Mouse (Mus musculus): Measurements from ENCODE around the gene Zfr. TPM values are rescaled to one million over a fixed set of nuclear protein-coding genes. Genes with fewer than 3 reads are reported as not detected.

Zfr gene
- polyA plus RNA-seq, 2 experiments from 2014 or later: 189 to 227 TPM

GRCm38 (mm10) chr15:12217849-12218248 is 100.2 kb downstream of the Zfr start:
- peak; percentile 15 for ATAC-seq

GRCm38 (mm10) chr15:12218583-12219382 is 101.2 kb downstream of the Zfr start:
- ATAC-seq: no peak

DNA sequence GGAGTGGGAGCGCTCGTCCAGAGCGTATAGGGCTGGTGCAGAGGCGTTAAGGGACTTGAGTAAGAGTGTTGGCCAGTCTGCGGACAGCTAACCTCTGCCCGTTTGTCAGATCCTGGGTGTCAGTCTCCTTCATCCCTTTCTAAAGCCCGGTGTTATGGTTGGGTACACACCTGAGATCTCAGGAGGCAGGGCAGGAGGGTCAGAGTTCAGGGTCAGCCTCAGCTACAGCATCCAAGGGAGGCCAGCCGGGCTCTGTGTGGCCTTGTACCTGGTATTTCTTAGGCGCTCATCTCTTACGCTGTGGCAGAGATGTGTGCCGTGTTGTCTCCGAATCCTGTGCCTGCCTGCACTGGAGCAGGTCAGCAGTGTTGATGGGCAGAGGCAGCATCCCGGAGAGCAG is 103.5 kb downstream of the Zfr start:
- no peak for ATAC-seq

DNA sequence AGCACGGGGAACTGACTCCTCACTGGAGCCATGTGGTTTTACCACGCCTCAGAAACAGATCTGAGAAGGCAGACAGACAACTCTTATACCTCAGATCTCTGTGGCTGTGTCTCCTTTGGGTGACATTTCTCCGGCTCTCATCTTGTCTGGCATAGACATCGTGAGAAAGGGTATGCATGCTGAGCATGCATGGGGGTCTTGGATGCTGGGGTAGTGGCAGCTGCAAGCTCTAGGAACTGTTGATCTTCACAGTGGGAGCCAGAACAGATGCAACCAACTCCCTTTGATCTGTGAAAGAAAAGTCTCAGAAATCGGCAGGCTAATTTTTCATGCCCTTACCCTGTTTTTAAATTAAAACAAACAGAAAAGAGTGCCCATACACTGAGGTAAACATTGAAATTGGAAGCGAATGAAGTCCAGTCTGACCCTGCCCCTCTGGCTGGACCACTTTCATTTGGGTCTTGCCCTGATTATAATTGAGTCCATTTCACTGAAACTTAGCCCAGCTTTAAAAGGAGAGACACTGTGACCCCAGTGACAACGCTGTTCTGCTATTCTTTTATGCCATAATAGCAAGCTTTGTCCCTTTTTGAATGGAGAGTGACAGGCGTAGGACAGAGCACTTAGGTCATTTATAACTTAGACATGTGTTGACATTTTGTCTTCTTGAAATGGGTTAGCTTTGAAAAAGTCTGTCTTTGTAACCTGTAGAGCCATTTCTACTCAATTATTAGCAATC is 105.1 kb downstream of the Zfr start:
- no peak for ATAC-seq

DNA sequence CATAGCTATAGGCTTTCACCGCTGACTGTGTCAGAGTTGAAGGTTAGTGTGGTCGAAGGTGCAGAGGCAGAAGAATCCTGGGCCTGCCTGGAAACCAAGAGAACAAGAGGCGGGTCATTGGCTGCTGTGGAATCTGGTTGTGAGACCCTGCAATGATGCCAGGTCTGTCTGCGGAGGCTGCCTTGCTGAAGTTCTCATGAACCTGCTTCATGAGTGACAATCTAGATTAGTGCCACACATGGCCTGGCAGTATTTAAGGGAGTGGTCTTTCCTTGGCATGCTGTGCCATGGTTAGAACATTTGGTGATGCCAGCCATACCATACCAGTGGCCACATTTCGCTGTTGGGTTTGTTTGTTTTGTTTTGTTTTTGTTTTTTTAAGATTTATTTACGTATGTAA is 105.8 kb downstream of the Zfr start:
- ATAC-seq: no peak

GRCm38 (mm10) chr15:12224239-12224638 is 106.6 kb downstream of the Zfr start:
- ATAC-seq: no peak

DNA sequence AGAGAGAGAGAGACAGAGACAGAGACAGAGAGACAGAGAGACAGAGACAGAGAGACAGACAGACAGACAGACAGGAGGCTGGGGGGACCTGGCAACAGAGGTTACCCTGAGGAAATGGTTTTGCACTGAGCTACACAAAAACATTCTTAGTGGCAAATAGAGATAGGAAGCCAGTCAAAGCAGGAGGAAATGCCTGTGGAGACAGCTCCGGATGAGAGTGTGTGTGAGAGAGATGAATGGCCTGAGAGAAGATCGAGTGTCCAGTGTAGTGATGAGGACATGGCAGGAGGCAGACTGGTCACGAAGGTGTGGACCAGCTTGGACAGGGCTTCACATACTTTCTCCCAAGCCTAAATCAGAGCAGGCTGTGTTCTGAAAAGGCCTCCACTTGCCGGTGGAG is 107.4 kb downstream of the Zfr start:
- ATAC-seq: peak; percentile 31

DNA sequence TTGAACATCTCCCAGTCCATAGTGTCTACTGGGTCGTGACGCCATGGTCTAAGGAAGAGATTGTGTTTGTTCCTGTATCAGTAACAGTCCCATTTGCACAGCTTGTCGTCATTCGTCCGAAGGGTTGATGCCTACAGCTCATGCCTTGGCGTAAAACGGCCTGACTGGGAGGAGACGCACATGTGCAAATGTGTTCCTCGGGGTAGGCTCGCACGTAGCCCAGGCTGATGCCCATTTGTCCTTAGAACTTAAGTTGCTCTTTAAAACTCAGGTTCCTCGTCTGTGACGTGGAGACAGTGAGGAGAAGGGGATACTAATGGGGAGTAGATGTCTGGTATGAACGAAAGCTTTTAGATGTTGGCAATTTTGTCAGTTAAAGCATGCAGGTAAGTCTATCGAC is 109.3 kb downstream of the Zfr start:
- no peak for ATAC-seq

DNA sequence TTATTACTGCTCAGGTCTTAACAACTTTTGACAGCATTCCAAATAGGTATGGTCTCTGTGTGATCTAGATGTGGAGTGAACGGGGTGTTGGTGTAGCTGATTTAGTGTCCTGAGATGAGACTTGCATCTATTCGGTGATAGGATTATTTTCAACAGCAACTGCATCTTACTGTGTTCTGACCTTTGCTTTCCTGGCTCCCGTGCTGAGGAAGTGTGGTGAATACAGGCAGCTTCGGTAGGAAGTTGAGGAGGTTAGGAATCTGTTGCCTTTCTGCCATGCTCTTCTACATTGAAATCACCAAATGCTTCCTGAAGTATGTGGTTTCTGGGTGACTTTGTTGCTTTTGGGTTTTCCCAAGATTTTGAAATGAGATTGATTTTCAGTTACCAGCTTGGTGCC is 109.7 kb downstream of the Zfr start:
- no peak for ATAC-seq

DNA sequence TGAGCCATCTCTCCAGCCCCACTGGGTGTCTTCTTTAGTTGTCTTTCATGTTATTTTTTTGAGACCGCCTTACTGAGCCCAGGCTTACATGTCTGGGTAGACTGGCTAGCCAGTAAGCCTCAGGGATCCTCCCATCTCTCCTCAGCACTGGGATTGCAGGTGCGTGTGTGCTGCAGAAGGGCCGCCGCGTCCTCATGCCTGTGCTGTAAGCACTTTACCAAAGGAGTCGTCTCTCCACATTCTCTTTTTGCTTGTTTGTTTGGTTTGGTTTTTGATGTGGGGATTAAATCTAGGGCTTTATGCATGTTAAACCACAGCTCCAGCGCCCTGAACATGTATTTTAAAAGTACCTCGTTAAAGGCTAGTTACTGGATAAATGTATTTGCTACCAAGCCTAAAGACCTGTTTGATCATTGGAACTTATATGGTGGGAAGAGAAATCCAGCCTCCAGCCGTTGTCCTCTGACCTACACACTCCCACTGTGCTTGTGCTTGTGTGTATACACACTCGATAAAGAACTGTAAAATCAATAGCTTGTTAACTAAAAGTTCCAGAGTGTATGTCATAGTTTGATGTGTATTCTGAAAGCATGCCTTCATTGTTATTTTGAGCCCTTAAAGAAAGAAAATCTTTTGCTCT is 112.1 kb downstream of the Zfr start:
- ATAC-seq: peak; percentile 40

GRCm38 (mm10) chr15:12230243-12230935 is 112.8 kb downstream of the Zfr start:
- peak; percentile 96 for ATAC-seq

GRCm38 (mm10) chr15:12231462-12231861 is 113.8 kb downstream of the Zfr start:
- ATAC-seq: no peak

GRCm38 (mm10) chr15:12232429-12232828 is 114.8 kb downstream of the Zfr start:
- no peak for ATAC-seq

GRCm38 (mm10) chr15:12233021-12233420 is 115.4 kb downstream of the Zfr start:
- ATAC-seq: no peak

Other genes with a start within 250 kb of the Zfr start
- not detected for gene Npr3, start 210.5 kb upstream of the Zfr start, polyA plus RNA-seq (2017; shearing (Covaris generic))
- 100 to 1,000 TPM; 633 to 791 TPM for gene Sub1, start 120.8 kb upstream of the Zfr start, polyA plus RNA-seq (2017; shearing (Covaris generic))
- 10 to 100 TPM; 20.1 to 22.6 TPM for gene Mtmr12, start 87.2 kb downstream of the Zfr start, polyA plus RNA-seq (2017; shearing (Covaris generic))
- 10 to 100 TPM; 17.8 to 30.3 TPM for gene Golph3, start 203.6 kb downstream of the Zfr start, polyA plus RNA-seq (2017; shearing (Covaris generic))
- not detected for gene 1810049J17Rik, start 204.1 kb downstream of the Zfr start, polyA plus RNA-seq (2017; shearing (Covaris generic))

Measured in CD4-positive, CD25-positive, alpha-beta regulatory T cell, adult 4 months (primary cell).